Mouse (Mus musculus) lung, postnatal 0 days (tissue): ENCODE results near the gene Ccr1. TPM values are rescaled to one million over a fixed set of nuclear protein-coding genes. Genes with fewer than 3 reads are reported as not detected.

Experiments
- ATAC-seq: fragments of 200-750 bp; cut with Nextera tagmentation; 2 replicates; pipeline ENCODE4 v1.8.0; 2017; ENCODE audit warnings: moderate library complexity
- DNase-seq: peaks from one replicate; pipeline ENCODE4 v3.0.0-alpha.2; 2016; ENCODE audit warnings: low spot score
- H3K27ac ChIP-seq: fragments of 300-500 bp; sonication (generic); 2 replicates; pipeline ENCODE4 v1.5.1; 2014; ENCODE audit warnings: antibody characterized with exemption, mild to moderate bottlenecking, low read length, mixed read lengths
- H3K27me3 ChIP-seq: fragments of 300-500 bp; sonication (generic); replicated peaks from 2 replicates; pipeline ENCODE4 v1.6.1; 2014; ENCODE audit warnings: low read length, mixed read lengths; ENCODE audit not compliant: insufficient read depth
- H3K36me3 ChIP-seq: fragments of 300-500 bp; sonication (generic); 2 replicates; pipeline ENCODE4 v1.6.1; 2014; ENCODE audit warnings: low read length, mixed read lengths; ENCODE audit not compliant: insufficient read depth
- H3K4me1 ChIP-seq: fragments of 300-500 bp; sonication (generic); 2 replicates; pipeline ENCODE4 v1.6.1; 2014; ENCODE audit warnings: antibody characterized with exemption, low read depth, low read length, mixed read lengths; ENCODE audit not compliant: insufficient read depth
- H3K4me2 ChIP-seq: fragments of 300-500 bp; sonication (generic); replicated peaks from 2 replicates; pipeline ENCODE4 v1.6.1; 2014; ENCODE audit warnings: low read depth, mild to moderate bottlenecking, low read length, moderate library complexity, mixed read lengths
- H3K4me3 ChIP-seq: fragments of 300-500 bp; sonication (generic); 2 replicates; pipeline ENCODE4 v1.5.1; 2014; ENCODE audit warnings: low read depth, low read length
- H3K9ac ChIP-seq: fragments of 300-500 bp; sonication (generic); replicated peaks from 2 replicates; pipeline ENCODE4 v1.6.1; 2014; ENCODE audit warnings: low read depth, mild to moderate bottlenecking
- H3K9me3 ChIP-seq: fragments of 300-500 bp; sonication (generic); 2 replicates; pipeline ENCODE4 v1.6.1; 2016; ENCODE audit warnings: low read length, mixed read lengths
- CTCF ChIP-seq: IDR thresholded peaks from 2 replicates; pipeline ENCODE4 v1.5.1; 2016; ENCODE audit warnings: antibody characterized with exemption, mild to moderate bottlenecking
- EP300 ChIP-seq: IDR thresholded peaks from 2 replicates; pipeline ENCODE4 v1.6.1; 2016; ENCODE audit warnings: antibody characterized with exemption, mild to moderate bottlenecking, control low read depth
- WGBS: fragments of 180-500 bp; shearing (Covaris S2); extraction: QIAGEN DNeasy Blood & Tissue Kit; methylation state at CpG from one replicate; pipeline ENCODE4 v1.1.7; 2014; 5-methylcytosine and 5-hydroxymethylcytosine counted together
- polyA plus RNA-seq: library from polyadenylated mRNA; unstranded; fragments of >200 nt; fragmentation: Nextera tagmentation; extraction: Ambion mirVana; gene quantifications from 2 replicates; pipeline ENCODE4 v1.2.1, GENCODE M21; 2015

Ccr1 gene
- polyA plus RNA-seq, 1 experiment from 2014 or later: 8.2 TPM

GRCm38 (mm10) chr9:123957911-123958413 is 10.5 kb downstream of the Ccr1 start:
- 60% methylated on average over 3 of the region's 3 CpGs for WGBS
- Histone ChIP-seq H3K4me1 (no peaks in the 10 kb centered on the region), H3K9me3 (no peaks in the 10 kb centered on the region), H3K27me3 (no peaks in the 10 kb centered on the region), H3K36me3 (no peaks in the 10 kb centered on the region), H3K4me2 (no peak overlapping the region), H3K27ac (no peak overlapping the region), H3K9ac (no peak overlapping the region), H3K4me3 (no peak overlapping the region)
- TF ChIP-seq EP300 (no peak), CTCF (no peak)
- no peak for ATAC-seq
- no peak for DNase-seq

GRCm38 (mm10) chr9:123956892-123957291 is 11.6 kb downstream of the Ccr1 start:
- no peak overlapping the region for H3K4me3 ChIP-seq
- no peaks in the 10 kb centered on the region for H3K4me1 ChIP-seq
- DNase-seq: no peak
- H3K9ac ChIP-seq: no peak overlapping the region
- TF ChIP-seq EP300: no peak
- TF ChIP-seq CTCF: no peak
- H3K27me3 ChIP-seq: no peaks in the 10 kb centered on the region
- no peak for ATAC-seq
- no peaks in the 10 kb centered on the region for H3K36me3 ChIP-seq
- WGBS: 71% methylated on average over 1 of the region's 1 CpGs
- no peak overlapping the region for H3K4me2 ChIP-seq
- H3K27ac ChIP-seq: no peak overlapping the region
- H3K9me3 ChIP-seq: no peaks in the 10 kb centered on the region

DNA sequence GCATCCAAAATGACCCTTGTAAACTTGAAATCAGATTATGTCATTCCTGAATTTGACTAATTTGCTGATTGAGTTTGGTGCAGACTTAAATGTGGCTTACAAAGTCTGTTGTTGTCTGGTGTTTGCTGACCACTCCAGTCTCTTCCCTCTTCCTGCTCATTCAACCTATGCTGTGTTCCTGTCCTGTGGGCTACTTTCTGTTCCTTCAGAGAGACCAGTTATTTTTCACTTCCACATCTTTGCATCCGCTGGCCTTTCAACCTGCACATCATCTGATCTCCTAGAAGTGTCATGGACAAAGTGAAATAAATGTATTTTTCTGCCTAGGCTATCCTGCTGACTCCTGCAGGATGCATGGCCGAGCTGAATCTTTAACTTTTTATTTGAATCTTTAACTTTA is 14.9 kb downstream of the Ccr1 start:
- Histone ChIP-seq H3K4me2 (no peak overlapping the region), H3K27ac (no peak overlapping the region), H3K4me1 (no peaks in the 10 kb centered on the region), H3K9me3 (no peaks in the 10 kb centered on the region), H3K36me3 (no peaks in the 10 kb centered on the region), H3K27me3 (no peaks in the 10 kb centered on the region), H3K4me3 (no peak overlapping the region), H3K9ac (no peak overlapping the region)
- ATAC-seq (no peak), DNase-seq (no peak)
- no peak for TF ChIP-seq CTCF
- TF ChIP-seq EP300: no peak
- WGBS: 66% methylated on average over 2 of the region's 2 CpGs

- DNase-seq: no peak
- no peak overlapping the region for H3K4me3 ChIP-seq
- no peaks in the 10 kb centered on the region for H3K36me3 ChIP-seq
- ATAC-seq: no peak
- no peak for TF ChIP-seq EP300
- H3K9me3 ChIP-seq: no peaks in the 10 kb centered on the region
- no peak overlapping the region for H3K27ac ChIP-seq
- H3K9ac ChIP-seq: no peak overlapping the region
- H3K4me1 ChIP-seq: no peaks in the 10 kb centered on the region
- H3K27me3 ChIP-seq: no peaks in the 10 kb centered on the region
- WGBS: 83% methylated on average over 1 of the region's 1 CpGs
- H3K4me2 ChIP-seq: no peak overlapping the region
These were observed 17.3 kb downstream of the Ccr1 start for GRCm38 (mm10) chr9:123951176-123951575.

DNA sequence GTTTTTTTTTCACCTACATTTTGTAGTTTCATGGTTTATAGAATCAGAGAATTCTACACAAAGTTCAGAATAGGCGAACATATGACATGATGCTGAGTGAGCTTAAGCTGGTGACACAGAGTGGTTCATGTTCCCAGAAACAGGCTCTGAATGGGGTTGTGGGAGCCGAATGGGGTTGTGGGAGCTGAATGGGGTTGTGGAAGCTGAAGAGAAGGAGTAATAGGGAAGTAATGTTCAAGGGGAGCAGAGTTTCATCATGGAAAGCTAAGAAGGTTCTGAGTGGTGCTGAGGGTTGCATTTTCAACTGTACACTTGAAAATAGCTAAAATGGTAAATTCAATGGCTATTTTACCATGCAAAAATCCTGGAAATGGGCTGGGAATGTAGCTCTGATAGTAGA is 19.1 kb downstream of the Ccr1 start:
- H3K9ac ChIP-seq: no peak overlapping the region
- no peak for TF ChIP-seq EP300
- TF ChIP-seq CTCF: no peak
- H3K4me2 ChIP-seq: no peak overlapping the region
- H3K4me1 ChIP-seq: no peaks in the 10 kb centered on the region
- no peaks in the 10 kb centered on the region for H3K9me3 ChIP-seq
- H3K4me3 ChIP-seq: no peak overlapping the region
- WGBS: 73% methylated on average over 2 of the region's 2 CpGs
- ATAC-seq: no peak
- H3K27ac ChIP-seq: no peak overlapping the region
- DNase-seq: no peak
- no peaks in the 10 kb centered on the region for H3K36me3 ChIP-seq
- no peaks in the 10 kb centered on the region for H3K27me3 ChIP-seq

DNA sequence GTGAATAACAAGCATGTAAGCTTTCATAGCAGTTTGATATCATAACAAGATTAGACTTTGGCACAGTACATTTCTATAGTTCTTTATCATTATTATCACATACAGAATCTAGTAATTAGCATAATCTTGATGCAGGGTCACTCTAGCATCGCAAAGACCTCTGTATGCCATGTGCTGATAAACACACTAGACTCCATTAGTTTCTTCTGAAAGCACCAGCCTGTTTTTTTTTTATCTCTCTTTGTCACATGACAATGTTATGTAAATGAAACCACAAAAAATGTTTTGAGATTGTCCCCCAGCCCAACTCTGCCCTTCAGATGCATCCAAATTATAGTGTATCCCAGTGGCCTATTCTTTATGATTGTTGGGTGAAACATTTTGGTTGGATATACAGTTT is 20.7 kb downstream of the Ccr1 start:
- H3K36me3 ChIP-seq: no peaks in the 10 kb centered on the region
- no peak overlapping the region for H3K4me3 ChIP-seq
- DNase-seq (no peak), ATAC-seq (no peak)
- H3K27me3 ChIP-seq: no peaks in the 10 kb centered on the region
- no peaks in the 10 kb centered on the region for H3K9me3 ChIP-seq
- no peak for TF ChIP-seq CTCF
- no peak for TF ChIP-seq EP300
- no peaks in the 10 kb centered on the region for H3K4me1 ChIP-seq
- H3K9ac ChIP-seq: no peak overlapping the region
- H3K27ac ChIP-seq: no peak overlapping the region
- 59% methylated on average over 1 of the region's 1 CpGs for WGBS
- H3K4me2 ChIP-seq: no peak overlapping the region

GRCm38 (mm10) chr9:123942025-123942424 is 26.5 kb downstream of the Ccr1 start:
- no peaks in the 10 kb centered on the region for H3K27me3 ChIP-seq
- H3K9me3 ChIP-seq: no peaks in the 10 kb centered on the region
- no peaks in the 10 kb centered on the region for H3K4me1 ChIP-seq
- no peak overlapping the region for H3K4me3 ChIP-seq
- no peak for ATAC-seq
- TF ChIP-seq EP300: no peak
- TF ChIP-seq CTCF: no peak
- no peaks in the 10 kb centered on the region for H3K36me3 ChIP-seq
- H3K27ac ChIP-seq: no peak overlapping the region
- no peak overlapping the region for H3K9ac ChIP-seq
- no peak overlapping the region for H3K4me2 ChIP-seq
- WGBS: 82% methylated on average over 3 of the region's 3 CpGs
- DNase-seq: peak; percentile 29
